Mouse (Mus musculus): ENCODE results near the gene Ilf3.

The Ilf3 gene

DNA sequence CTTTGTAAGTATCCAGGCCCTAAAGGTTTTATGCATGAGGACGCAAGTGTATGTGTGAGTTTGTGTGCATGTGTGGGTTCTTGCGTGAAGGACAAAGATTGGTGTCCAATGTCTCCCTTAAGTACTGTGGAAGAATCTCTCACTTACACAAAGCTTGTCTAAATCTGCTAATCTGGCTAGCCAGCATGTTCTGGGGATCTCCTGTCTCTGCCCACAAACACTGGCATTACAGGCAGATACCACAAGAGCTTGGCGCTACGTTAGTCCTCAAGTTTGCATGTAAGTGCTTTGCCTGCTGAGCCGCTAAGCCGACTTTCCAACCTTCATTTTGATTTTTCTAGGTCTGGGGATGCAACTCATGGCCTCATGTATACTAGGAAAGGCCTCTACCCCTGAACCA is 69.9 kb downstream of the Ilf3 start:
- DNase-seq (ENCODE audit: low spot score in 2 of 2): no peak

- DNase-seq (ENCODE audit: low spot score in 2 of 2): no peak
Measured at GRCm38 (mm10) chr9:21438219-21438618, 70.5 kb downstream of the Ilf3 start.

DNA sequence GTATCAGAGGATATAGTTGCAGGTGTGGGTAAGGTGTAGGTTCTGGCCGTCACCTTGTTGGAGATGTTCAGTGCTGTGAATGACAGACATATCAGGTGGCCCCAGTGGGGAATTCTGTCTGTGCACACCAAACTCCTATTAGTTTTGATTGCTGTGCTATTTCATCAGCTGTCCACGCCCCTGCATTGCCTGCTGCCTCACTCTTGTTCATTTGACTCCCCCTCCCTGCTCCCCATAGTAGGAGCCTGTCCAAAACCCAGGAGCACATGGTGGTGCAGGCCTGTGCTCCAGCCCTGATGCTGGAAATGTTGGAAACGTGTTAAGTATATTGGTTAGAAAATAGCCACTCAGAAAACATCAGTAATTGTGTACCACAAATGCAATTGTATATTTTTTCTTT is 71.8 kb downstream of the Ilf3 start:
- DNase-seq (ENCODE audit: low spot score in 2 of 2): no peak

- no peak for DNase-seq (ENCODE audit: low spot score in 2 of 2)
Measured at GRCm38 (mm10) chr9:21439914-21440313, 72.2 kb downstream of the Ilf3 start.

DNA sequence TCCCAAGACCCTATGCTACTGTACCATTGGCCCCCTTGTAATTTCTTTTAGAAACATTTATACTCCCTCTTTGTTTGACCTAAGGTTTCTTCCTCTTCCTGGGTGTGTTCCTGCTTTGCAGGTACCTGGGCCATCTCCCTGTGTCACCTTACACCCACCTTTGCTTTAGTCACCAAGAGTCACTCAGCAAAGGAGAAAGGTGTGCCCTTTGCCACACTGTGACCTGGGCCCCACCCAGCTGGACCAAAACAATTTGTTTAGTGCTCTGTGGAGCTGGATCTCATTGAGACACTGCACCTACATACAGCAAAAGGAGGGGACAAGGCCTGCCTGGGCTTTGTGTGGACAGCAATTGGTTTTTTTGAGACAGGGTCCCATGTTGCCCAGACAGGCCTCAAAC is 72.7 kb downstream of the Ilf3 start:
- no peak for DNase-seq (ENCODE audit: low spot score in 2 of 2)

DNA sequence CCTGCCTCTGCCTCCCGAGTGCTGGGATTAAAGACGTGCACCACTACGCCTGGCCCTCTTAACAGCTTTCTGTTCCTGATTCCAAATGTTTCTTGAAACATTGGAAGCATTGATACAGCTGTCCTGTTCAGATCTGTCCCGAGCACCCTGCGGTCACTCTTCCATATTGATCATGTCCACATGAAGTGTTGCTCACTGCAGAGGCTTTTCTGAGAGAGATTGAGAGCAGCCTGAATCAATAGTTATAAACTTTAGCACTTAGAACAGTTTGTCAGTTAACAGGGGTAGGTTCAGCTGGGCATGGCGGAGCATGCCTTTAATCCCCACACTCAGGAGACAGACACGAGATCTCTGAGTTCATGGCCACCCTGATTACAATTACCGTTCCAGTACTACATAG is 76.2 kb downstream of the Ilf3 start:
- no peak for DNase-seq (ENCODE audit: low spot score in 2 of 2)

DNA sequence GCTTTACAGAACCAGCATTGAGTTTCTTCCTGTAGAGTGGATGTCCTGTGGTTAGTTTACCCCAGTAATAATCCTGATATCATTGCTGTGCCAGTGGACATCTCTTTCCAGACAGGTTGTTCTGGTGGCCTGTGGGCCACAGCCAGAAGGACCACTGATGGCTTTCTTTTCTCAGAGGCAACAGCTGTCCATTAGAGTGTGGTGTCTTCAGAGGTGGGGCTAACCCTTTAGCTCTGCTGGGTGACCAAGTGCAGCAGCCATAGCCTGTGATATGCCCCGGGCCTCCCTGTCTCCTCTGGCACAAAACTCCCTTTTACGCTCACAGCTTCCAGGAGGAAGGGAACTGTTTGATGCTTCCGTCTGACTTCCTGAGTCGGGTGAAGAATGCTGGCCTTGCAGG is 76.9 kb downstream of the Ilf3 start:
- no peak for DNase-seq (ENCODE audit: low spot score in 2 of 2)

DNA sequence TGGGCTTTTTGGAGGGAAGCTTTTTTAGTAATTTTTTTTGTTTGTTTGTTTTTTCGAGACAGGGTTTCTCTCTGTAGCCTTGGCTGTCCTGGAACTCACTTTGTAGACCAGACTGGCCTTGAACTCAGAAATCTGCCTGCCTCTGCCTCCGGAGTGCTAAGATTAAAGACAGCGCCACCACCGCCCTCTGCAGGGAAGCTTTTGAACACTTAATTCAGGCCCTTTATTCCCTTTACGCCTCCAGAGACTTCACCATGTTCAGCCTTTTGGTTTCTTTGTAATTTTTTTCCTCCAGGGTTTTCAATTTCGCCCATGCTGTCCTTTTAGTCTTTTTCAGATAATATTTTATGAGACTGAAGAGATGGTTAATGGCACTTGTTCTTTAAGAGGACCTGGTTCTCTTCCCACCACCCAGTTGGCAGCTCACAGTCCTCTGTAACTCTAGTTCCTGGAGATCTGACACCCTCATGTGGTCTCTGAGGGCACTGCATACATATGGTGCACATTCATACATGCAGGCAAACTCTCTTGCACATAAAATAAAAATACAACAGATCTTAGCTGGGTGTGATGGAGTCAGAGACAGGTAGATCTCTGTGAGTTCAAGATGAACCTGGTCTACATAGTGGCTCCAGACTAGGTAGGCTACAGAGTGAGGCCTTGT is 77.5 kb downstream of the Ilf3 start:
- DNase-seq (ENCODE audit: low spot score in 2 of 2): no peak

DNA sequence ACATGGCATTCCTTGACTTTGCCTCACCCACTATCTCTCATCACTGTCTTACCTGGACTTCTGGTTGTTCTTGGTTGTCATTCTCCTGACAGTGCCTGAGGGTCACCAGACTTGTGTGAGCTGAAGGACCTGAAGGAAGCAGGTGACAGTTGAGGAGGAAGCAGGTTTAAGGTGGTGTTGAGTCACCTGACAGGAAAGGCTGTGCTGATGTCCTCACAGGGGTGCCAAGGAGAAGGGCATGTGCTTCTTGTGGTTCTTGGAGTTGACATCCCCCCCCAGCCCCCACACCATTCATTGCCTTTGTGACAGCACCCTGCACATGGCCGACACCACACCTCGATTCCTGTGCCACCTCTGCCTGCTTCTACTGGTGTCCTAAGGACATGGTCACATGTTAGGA is 80.1 kb downstream of the Ilf3 start:
- no peak for DNase-seq (ENCODE audit: low spot score in 2 of 2)

DNA sequence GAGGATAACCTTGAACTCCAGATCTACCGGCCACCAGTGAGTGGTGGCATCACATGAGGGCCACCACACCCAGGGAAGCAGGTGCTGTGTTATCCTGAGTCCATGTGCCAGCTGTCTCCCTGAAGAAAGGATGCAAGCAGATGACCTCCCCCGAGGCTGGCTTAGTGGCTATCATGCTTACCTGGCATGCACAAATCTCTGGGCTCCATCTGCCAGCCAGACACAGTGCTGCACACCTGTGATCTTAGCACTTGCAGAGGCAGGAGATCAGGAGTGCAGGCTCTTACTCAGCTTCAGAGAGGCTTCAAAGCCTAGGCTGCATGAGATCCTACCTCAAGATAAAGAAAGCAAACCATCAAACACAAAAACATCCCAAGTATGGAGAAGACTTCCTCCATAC is 82.0 kb downstream of the Ilf3 start:
- no peak for DNase-seq (ENCODE audit: low spot score in 2 of 2)

DNA sequence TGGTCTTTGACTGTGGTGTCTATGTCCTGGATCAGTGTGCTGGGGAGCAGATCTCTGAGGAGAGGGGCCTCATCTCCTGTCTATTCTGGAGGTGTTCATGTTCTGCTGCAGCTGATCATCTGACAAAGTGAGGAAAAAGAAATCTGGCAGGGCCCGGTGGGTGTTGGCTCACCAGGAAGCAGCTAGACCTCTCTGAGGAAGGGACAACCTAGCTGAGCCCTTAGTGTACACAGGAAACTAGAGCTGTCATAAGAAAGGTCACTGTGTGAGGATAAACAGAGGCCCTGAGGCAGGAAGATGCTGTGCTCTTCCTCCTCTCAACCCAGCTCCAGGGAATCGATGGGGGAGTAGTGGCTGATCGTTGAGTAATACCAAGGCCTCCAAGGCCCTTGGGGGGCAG is 82.6 kb downstream of the Ilf3 start:
- DNase-seq (ENCODE audit: low spot score in 2 of 2): no peak

GRCm38 (mm10) chr9:21451391-21451790 is 83.7 kb downstream of the Ilf3 start:
- no peak for DNase-seq (ENCODE audit: low spot score in 2 of 2)

DNA sequence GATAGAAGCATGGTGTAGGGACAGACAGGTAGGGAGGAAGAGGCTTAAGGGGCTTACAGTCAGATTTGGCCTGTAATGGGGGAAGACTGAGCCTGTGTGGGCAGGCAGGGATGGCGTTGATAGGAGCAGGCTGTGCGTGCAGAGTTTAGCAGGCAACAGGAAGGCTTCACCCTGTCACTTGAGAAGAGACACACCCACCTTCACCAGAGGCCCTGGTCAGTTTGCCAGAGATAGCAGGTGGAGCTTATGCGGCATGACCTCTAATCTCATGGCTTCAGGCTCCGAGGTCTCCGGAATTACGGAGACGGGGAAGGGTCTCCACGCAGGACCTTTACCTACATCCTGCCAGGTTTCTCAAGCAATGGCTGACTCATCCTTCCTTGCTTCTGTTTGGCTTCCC is 84.2 kb downstream of the Ilf3 start:
- no peak for DNase-seq (ENCODE audit: low spot score in 2 of 2)

DNA sequence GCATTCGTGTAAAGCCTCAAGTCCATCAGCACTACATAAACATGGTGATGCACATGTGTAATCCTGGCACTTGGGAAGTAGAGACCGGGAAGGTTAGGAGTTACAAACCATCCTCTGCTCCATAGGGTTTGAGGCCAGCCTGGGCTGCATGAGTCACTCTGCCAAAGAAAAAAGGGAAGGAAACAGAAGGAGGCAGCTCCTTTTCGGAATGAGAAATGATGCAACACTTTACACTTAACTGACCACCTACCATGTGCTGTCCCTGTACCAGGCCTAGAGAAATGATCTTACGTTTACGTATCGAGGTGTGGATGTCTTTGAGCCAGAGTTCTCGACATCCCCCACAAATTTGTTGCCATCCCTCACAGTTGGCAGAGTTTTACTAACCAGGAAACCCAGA is 85.3 kb downstream of the Ilf3 start:
- DNase-seq (ENCODE audit: low spot score in 2 of 2): no peak

DNA sequence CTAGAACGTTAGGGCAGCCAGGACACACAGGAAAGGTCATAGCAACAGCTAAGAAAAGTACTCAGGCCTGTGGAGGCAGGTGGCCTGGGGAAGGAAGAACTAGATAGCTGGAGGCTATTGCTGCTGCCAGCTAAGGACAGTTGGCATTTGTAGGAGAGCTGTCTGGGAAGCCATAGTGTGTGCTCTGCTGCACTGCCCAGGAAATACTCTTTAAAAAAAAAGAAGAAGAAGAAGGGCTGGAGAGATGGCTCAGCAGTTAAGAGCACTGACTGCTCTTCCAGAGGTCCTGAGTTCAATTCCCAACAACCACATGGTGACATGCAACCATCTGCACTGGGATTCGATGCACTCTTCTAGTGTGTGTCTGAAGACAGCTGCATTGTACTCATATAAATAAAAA is 85.8 kb downstream of the Ilf3 start:
- no peak for DNase-seq (ENCODE audit: low spot score in 2 of 2)

DNA sequence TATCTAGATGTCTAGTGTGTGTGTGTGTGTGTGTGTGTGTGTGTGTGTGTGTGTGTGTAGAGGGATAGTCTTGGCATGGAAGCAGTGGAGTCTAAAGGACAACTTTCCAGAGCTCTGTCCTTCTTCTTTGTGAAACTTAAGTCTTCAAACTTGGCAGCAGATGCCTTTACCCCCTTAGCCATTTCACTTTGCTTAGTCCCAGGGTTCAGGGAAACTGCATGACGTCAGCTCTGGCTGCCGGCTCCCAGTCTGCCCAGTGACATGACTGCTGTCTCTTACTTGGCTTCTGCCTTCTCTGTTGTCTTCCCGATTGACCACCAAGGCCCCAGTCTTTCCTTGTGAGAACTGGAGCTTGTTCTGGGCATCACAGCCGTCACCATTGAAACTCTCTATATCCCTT is 86.9 kb downstream of the Ilf3 start:
- DNase-seq (ENCODE audit: low spot score in 2 of 2): no peak

Measured in frontal cortex, postnatal 10 days (tissue).